Mouse (Mus musculus) gastrocnemius, adult 8-10 months (tissue): Measurements from ENCODE around the gene Gnmt. TPM values are rescaled to one million over a fixed set of nuclear protein-coding genes. Genes with fewer than 3 reads are reported as not detected.

Experiments
- DNase-seq, 2 experiments: peaks; one replicate each; pipeline ENCODE4 v3.0.0; 2022; ENCODE audit warnings: low spot score in 2 of 2
- total RNA-seq, 4 experiments: library from RNA; stranded (reverse); gene quantifications; 2 replicates each; pipeline ENCODE4 v1.2.4; 2022

Gnmt gene
- total RNA-seq, 4 experiments from 2014 or later, result 0.65 to 5.1 (median 1.9) TPM

- DNase-seq, result no peak
Measured at GRCm38 (mm10) chr17:46742986-46743385, 14.0 kb upstream of the Gnmt start.

- DNase-seq, result no peak
Measured at GRCm38 (mm10) chr17:46741305-46741704, 12.3 kb upstream of the Gnmt start.

- DNase-seq, result no peak
Measured at GRCm38 (mm10) chr17:46736160-46736559, 7.2 kb upstream of the Gnmt start.

GRCm38 (mm10) chr17:46735287-46735686, 6.3 kb upstream of the Gnmt start:
- DNase-seq, result no peak

- DNase-seq, result no peak
Measured at GRCm38 (mm10) chr17:46734055-46734454, 5.1 kb upstream of the Gnmt start.

GRCm38 (mm10) chr17:46728496-46728895, 472 bp downstream of the Gnmt start:
- DNase-seq, result no peak

- DNase-seq, result no peak
Measured at GRCm38 (mm10) chr17:46728021-46728420, 947 bp downstream of the Gnmt start.

- no peak for DNase-seq
Measured at GRCm38 (mm10) chr17:46727271-46727670, 1.7 kb downstream of the Gnmt start.

GRCm38 (mm10) chr17:46725731-46726645, 3.0 kb downstream of the Gnmt start:
- no peak for DNase-seq

GRCm38 (mm10) chr17:46725273-46725672, 3.7 kb downstream of the Gnmt start:
- no peak for DNase-seq

- no peak for DNase-seq
Measured at GRCm38 (mm10) chr17:46724477-46725084, 4.4 kb downstream of the Gnmt start.

- no peak for DNase-seq
Measured at GRCm38 (mm10) chr17:46721077-46721476, 7.9 kb downstream of the Gnmt start.

- DNase-seq, result no peak
Measured at GRCm38 (mm10) chr17:46714756-46715481, 14.0 kb downstream of the Gnmt start.

- DNase-seq, result no peak
Measured at GRCm38 (mm10) chr17:46713849-46714248, 15.1 kb downstream of the Gnmt start.

- no peak for DNase-seq
Measured at GRCm38 (mm10) chr17:46712442-46712841, 16.5 kb downstream of the Gnmt start.

- DNase-seq, result peak; percentile 22 to 31
Measured at GRCm38 (mm10) chr17:46711612-46712271, 17.2 kb downstream of the Gnmt start.

GRCm38 (mm10) chr17:46710959-46711597, 17.9 kb downstream of the Gnmt start, which contains the start of gene Pex6:
Pex6 (plus strand) TSS chr17:46711463.
- peak; percentile 88 to 89 for DNase-seq

GRCm38 (mm10) chr17:46706375-46707089, 22.4 kb downstream of the Gnmt start:
- no peak for DNase-seq

- peak; percentile 93 to 95 for DNase-seq
Measured at GRCm38 (mm10) chr17:46704887-46705835, 23.8 kb downstream of the Gnmt start, which contains the start of gene Ppp2r5d. Ppp2r5d (minus strand) TSS chr17:46705111.
